Mouse (Mus musculus) midbrain, embryonic 13.5 days (tissue): ENCODE data around the gene Wwox. TPM values are rescaled to one million over a fixed set of nuclear protein-coding genes. Genes with fewer than 3 reads are reported as not detected.

Source experiments
- ATAC-seq: fragments of 200-750 bp; cut with Nextera tagmentation; 2 replicates; pipeline ENCODE4 v1.8.0; 2017; ENCODE audit warnings: mild to moderate bottlenecking, moderate TSS enrichment, moderate library complexity
- H3K27ac ChIP-seq: fragments of 300-500 bp; sonication (generic); 2 replicates; pipeline ENCODE4 v1.5.1; 2015; ENCODE audit warnings: inconsistent platforms, mild to moderate bottlenecking, moderate library complexity
- H3K27me3 ChIP-seq: fragments of 300-500 bp; sonication (generic); 2 replicates; pipeline ENCODE4 v1.6.1; 2015; ENCODE audit warnings: mild to moderate bottlenecking, inconsistent platforms
- H3K36me3 ChIP-seq: fragments of 300-500 bp; sonication (generic); 2 replicates; pipeline ENCODE4 v1.6.1; 2015; ENCODE audit warnings: mild to moderate bottlenecking, inconsistent platforms
- H3K4me1 ChIP-seq: fragments of 300-500 bp; sonication (generic); replicated peaks from 2 replicates; pipeline ENCODE4 v1.6.1; 2015; ENCODE audit warnings: inconsistent platforms
- H3K4me2 ChIP-seq: fragments of 300-500 bp; sonication (generic); replicated peaks from 2 replicates; pipeline ENCODE4 v1.6.1; 2015; ENCODE audit warnings: moderate library complexity, mild to moderate bottlenecking, inconsistent platforms
- H3K4me3 ChIP-seq: fragments of 300-500 bp; sonication (generic); replicated peaks from 2 replicates; pipeline ENCODE4 v1.5.1; 2015; ENCODE audit warnings: mild to moderate bottlenecking, inconsistent platforms
- H3K9ac ChIP-seq: fragments of 300-500 bp; sonication (generic); replicated peaks from 2 replicates; pipeline ENCODE4 v1.6.1; 2015; ENCODE audit warnings: mild to moderate bottlenecking, inconsistent platforms
- H3K9me3 ChIP-seq: fragments of 300-500 bp; sonication (generic); 2 replicates; pipeline ENCODE4 v1.6.1; 2016; ENCODE audit warnings: mild to moderate bottlenecking, inconsistent platforms
- WGBS: fragments of 180-500 bp; shearing (Covaris S2); methylation state at CpG from one replicate; pipeline ENCODE4 v1.1.7; 2015; 5-methylcytosine and 5-hydroxymethylcytosine counted together
- polyA plus RNA-seq: library from polyadenylated mRNA; unstranded; fragments of >200 nt; fragmentation: Nextera tagmentation; extraction: Ambion mirVana; gene quantifications from 2 replicates; pipeline ENCODE4 v1.2.1, GENCODE M21; 2015

Wwox gene
- polyA plus RNA-seq, 1 experiment from 2014 or later, result 12.4 TPM

DNA sequence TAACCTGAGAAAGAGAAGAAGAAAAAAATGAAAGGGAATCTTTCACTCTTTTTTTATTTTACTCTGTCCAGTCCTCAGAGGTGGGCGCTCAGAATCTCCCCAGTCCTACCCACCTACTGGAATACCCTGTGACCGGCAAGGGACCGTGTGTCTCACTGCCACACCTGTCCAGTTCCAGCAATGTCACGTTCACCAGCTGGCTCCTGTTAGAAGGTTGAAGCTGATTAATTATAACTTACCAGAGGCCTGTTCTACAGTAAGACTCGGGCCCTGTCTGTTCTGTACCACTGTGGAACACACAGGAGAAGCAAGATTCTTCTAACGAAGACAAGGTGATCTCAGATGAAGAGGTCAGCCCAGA is 334.9 kb downstream of the Wwox start:
- Histone ChIP-seq H3K27me3 (peaks cover 10% of the 10 kb centered on the region; the same call in 1 of the 2 replicates), H3K4me2 (no peak overlapping the region), H3K36me3 (no peaks in the 10 kb centered on the region), H3K27ac (no peak overlapping the region), H3K4me3 (no peak overlapping the region), H3K4me1 (peaks cover 38% of the 10 kb centered on the region), H3K9ac (no peak overlapping the region), H3K9me3 (no peaks in the 10 kb centered on the region)
- 88% methylated on average over 6 of the region's 6 CpGs for WGBS
- 0 out of 2 replicates have a peak, but pooled peaks have one; percentile 28 for ATAC-seq

DNA sequence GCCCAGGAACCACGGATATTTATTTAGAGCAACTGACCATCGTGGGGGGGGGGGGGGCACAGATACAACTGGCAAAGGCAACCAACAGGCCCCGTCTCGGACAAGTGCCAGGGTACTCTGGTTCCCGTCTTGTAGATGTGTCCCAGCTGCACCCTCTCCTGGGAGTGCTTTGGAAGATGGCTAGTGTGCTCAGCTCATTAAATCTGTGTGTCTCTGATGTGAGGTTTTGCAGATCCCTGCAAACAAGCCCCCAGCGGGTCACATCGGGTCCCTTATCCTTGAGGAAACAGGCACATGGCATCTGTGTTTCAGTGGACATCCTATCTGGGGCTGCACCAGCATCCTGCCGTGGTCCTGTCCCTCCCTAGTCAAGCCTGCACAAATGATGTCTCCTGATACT is 336.1 kb downstream of the Wwox start:
- Histone ChIP-seq H3K36me3 (no peaks in the 10 kb centered on the region), H3K27me3 (peaks cover 10% of the 10 kb centered on the region; the same call in 1 of the 2 replicates), H3K4me2 (no peak overlapping the region), H3K9me3 (no peaks in the 10 kb centered on the region), H3K4me3 (no peak overlapping the region), H3K4me1 (peaks cover 38% of the 10 kb centered on the region), H3K27ac (no peak overlapping the region), H3K9ac (no peak overlapping the region)
- no peak for ATAC-seq
- WGBS, result 76% methylated on average over 8 of the region's 8 CpGs

DNA sequence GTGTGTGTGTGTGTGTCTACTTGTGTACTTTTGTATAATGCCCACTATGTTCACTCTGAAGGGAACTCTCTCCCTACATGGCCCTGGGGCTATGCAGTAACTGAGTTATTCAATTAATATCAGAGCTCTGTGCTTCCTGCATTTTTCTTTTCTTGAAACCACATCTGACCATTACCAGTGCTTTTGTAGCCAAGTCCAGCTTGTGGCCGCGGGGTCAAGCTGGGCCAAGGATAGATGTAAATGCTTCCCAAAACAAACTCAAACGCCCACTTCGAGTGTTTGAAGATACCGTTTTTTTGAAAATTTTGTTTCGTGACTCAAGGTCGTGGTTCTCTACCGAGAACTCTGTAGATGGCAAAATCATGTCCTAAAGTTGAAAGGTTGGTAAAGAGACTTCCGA is 337.2 kb downstream of the Wwox start:
- Histone ChIP-seq H3K4me1 (peaks cover 33% of the 10 kb centered on the region), H3K4me3 (no peak overlapping the region), H3K9me3 (no peaks in the 10 kb centered on the region), H3K36me3 (no peaks in the 10 kb centered on the region), H3K27ac (no peak overlapping the region), H3K9ac (no peak overlapping the region), H3K27me3 (peaks cover 10% of the 10 kb centered on the region; the same call in 1 of the 2 replicates), H3K4me2 (no peak overlapping the region)
- no peak for ATAC-seq
- WGBS, result 94% methylated on average over 9 of the region's 9 CpGs

DNA sequence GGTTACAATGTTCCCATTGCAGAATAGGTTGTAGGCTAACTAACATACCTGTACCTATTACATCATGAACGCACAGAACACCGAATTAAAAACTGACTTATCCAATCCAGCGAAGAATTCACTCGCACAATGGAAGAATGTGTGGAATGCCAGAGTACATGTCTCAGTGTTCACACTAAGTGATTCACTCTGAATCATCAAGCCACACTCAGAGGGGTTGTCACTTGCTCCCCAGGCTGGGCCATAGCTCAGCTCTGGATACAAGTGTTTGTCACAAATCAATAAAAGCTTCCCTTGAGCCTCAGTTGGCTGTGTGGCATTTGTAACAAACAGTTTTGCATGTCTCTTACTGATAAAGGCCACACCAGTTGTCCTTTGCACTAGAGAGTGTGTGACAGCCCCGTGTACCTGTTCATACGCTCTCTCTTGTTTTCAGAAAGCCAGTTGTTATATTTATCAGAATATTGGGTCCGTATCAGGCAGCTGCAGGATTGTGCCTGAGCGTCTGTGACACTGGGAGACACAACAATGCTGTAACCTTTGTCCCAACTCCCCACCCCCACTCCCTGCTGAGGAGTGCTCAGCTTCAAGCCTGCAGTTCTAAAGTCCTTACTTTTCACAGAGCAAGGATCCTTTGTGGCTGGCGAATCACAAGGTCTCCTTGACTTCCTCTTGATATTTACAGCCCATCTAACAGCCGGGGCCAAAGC is 338.0 kb downstream of the Wwox start:
- Histone ChIP-seq H3K4me2 (no peak overlapping the region), H3K36me3 (no peaks in the 10 kb centered on the region), H3K4me1 (peaks cover 33% of the 10 kb centered on the region), H3K9ac (no peak overlapping the region), H3K9me3 (no peaks in the 10 kb centered on the region), H3K27me3 (peaks cover 10% of the 10 kb centered on the region; the same call in 1 of the 2 replicates), H3K4me3 (no peak overlapping the region), H3K27ac (no peak overlapping the region)
- 50% methylated on average over 10 of the region's 10 CpGs for WGBS
- no peak for ATAC-seq

DNA sequence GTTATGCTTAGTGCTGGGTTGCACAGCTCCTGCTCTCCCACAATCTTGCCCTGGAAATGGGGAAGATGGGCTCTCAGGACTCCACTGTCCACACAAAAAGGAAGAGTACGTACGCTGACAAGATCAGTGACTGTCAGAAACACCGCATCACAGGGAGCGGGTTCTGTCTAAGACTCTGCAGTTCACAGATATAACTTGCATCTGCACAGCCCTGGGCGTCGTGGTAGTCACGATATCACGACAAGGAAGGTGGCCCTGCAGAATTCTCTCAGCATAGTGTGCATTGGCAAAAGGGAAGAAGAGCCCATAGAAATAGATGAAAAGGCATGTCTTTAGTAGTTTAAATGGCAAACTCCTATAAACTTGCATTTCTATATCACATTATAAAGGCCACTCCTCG is 339.5 kb downstream of the Wwox start:
- no peak overlapping the region for H3K4me2 ChIP-seq
- WGBS, result 84% methylated on average over 9 of the region's 9 CpGs
- H3K4me1 ChIP-seq, result peaks cover 25% of the 10 kb centered on the region
- no peak overlapping the region for H3K27ac ChIP-seq
- H3K36me3 ChIP-seq, result no peaks in the 10 kb centered on the region
- ATAC-seq, result no peak
- no peak overlapping the region for H3K4me3 ChIP-seq
- H3K9ac ChIP-seq, result no peak overlapping the region
- peaks cover 10% of the 10 kb centered on the region; the same call in 1 of the 2 replicates for H3K27me3 ChIP-seq
- H3K9me3 ChIP-seq, result no peaks in the 10 kb centered on the region

DNA sequence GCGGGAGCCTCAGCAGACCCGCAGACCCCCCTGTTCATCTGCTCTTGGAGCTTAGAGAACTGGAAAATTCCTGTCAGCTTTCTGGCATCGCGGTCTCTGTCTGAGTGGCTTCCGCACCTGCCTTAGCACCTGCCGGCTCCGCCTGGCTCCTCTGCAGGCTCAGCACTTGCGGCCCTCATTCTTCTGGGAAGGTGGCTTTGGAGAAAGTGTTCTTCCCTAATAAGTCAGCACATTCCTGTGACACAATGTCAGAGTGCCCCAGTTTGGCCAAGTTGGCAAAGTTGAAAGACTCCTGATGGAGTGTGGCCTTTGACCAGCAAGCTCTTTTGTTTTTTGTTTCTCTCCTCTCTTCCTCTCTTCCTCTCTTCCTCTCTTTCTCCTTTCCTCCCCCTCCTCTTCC is 343.9 kb downstream of the Wwox start:
- ATAC-seq, result no peak
- Histone ChIP-seq H3K9me3 (no peaks in the 10 kb centered on the region), H3K27ac (no peak overlapping the region), H3K36me3 (no peaks in the 10 kb centered on the region), H3K27me3 (0 out of 2 replicates have a peak, but pooled peaks cover under 1% of the 10 kb centered on the region), H3K4me3 (no peak overlapping the region), H3K9ac (no peak overlapping the region), H3K4me2 (no peak overlapping the region), H3K4me1 (0 out of 2 replicates have a peak, but pooled peaks cover 4% of the 10 kb centered on the region)
- 83% methylated on average over 8 of the region's 8 CpGs for WGBS

DNA sequence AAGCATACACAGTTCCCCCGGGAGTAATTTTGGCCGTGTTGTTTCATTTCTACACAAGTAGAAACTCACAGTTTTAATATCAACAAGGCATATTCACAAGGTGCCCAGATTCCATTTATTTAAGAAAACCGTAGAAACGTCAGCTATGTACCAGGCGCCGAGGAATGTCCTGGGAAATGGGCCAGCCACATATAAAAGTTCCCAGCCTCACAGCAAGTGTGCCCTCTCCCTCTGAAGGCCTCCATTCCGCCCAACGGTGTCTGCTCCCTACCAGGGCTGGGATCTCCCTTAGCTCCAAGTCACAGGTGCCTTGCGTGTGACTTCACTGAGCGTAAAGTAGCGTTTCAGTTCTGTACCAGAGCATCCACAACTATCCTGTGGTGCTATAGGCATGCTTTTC is 346.4 kb downstream of the Wwox start:
- H3K9ac ChIP-seq, result no peak overlapping the region
- no peaks in the 10 kb centered on the region for H3K9me3 ChIP-seq
- H3K27ac ChIP-seq, result no peak overlapping the region
- ATAC-seq, result no peak
- no peaks in the 10 kb centered on the region for H3K4me1 ChIP-seq
- no peak overlapping the region for H3K4me2 ChIP-seq
- no peaks in the 10 kb centered on the region for H3K27me3 ChIP-seq
- WGBS, result 92% methylated on average over 11 of the region's 11 CpGs
- H3K4me3 ChIP-seq, result no peak overlapping the region
- H3K36me3 ChIP-seq, result no peaks in the 10 kb centered on the region

DNA sequence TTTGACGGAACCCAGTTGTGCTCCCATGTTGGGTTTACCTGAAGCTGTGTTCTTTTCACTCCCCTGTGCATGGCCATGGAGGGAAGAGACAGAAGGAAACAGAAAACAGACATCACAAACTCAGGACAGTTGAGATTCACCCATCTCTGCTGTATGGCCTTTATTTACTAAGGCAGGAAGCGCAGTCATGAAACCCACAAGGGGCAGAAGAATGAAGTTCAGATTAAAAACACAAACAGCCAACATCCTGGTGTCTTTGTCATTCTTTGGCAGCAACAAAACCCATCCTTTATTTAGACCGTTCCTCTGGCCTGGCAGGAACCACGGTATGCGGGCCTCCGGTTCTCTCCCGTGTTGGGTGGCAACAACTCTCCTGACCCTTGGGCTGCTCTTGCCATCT is 350.2 kb downstream of the Wwox start:
- no peaks in the 10 kb centered on the region for H3K4me1 ChIP-seq
- H3K4me3 ChIP-seq, result no peak overlapping the region
- H3K27ac ChIP-seq, result no peak overlapping the region
- H3K36me3 ChIP-seq, result no peaks in the 10 kb centered on the region
- no peaks in the 10 kb centered on the region for H3K27me3 ChIP-seq
- H3K9ac ChIP-seq, result no peak overlapping the region
- ATAC-seq, result no peak
- no peaks in the 10 kb centered on the region for H3K9me3 ChIP-seq
- H3K4me2 ChIP-seq, result no peak overlapping the region
- WGBS, result 88% methylated on average over 7 of the region's 7 CpGs

DNA sequence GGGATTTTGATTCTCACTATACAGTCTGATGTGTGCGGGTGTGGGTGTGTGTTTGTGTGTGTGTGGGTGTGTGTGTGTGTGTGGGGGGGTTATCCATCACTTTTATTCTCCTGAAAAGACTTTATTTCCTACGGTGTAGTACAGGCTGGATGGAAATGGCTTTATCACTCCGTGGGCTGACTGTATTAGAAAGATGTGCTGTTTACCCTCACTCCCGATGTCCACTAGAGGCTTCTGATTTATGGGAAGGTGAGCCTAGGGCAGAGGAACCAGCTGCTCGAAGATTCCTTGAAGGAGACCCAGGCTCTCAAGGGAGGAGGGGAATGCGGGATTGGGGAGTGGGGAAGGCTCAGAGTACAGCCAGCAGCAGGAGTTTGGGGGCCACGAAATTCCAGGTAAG is 351.3 kb downstream of the Wwox start:
- Histone ChIP-seq H3K27ac (no peak overlapping the region), H3K4me1 (no peaks in the 10 kb centered on the region), H3K36me3 (no peaks in the 10 kb centered on the region), H3K9me3 (no peaks in the 10 kb centered on the region), H3K9ac (no peak overlapping the region), H3K4me3 (no peak overlapping the region), H3K4me2 (no peak overlapping the region), H3K27me3 (no peaks in the 10 kb centered on the region)
- WGBS, result 86% methylated on average over 7 of the region's 7 CpGs
- ATAC-seq, result no peak

DNA sequence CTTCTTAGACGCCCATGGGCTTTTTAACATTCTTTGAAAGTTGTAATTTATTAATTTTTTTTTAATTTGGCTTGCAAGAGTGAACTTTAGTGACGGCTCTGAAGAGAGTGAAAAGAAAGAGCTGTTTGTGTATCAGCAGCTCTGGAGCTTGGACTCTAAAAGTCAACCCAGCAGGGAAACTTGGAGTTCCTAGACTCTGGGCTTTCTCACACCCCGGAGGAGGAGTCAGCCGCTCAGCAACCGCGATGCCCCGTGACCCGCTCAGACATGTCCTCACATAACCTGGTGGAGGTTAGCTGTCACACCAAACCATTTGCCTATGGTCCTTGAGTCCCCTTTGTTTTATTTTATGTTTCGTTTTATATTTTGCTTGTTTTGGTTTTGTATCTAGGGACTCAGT is 354.2 kb downstream of the Wwox start:
- Histone ChIP-seq H3K4me1 (no peaks in the 10 kb centered on the region), H3K4me2 (no peak overlapping the region), H3K36me3 (no peaks in the 10 kb centered on the region), H3K4me3 (no peak overlapping the region), H3K9me3 (no peaks in the 10 kb centered on the region), H3K27me3 (no peaks in the 10 kb centered on the region), H3K9ac (no peak overlapping the region), H3K27ac (no peak overlapping the region)
- ATAC-seq, result no peak
- WGBS, result 88% methylated on average over 9 of the region's 9 CpGs

DNA sequence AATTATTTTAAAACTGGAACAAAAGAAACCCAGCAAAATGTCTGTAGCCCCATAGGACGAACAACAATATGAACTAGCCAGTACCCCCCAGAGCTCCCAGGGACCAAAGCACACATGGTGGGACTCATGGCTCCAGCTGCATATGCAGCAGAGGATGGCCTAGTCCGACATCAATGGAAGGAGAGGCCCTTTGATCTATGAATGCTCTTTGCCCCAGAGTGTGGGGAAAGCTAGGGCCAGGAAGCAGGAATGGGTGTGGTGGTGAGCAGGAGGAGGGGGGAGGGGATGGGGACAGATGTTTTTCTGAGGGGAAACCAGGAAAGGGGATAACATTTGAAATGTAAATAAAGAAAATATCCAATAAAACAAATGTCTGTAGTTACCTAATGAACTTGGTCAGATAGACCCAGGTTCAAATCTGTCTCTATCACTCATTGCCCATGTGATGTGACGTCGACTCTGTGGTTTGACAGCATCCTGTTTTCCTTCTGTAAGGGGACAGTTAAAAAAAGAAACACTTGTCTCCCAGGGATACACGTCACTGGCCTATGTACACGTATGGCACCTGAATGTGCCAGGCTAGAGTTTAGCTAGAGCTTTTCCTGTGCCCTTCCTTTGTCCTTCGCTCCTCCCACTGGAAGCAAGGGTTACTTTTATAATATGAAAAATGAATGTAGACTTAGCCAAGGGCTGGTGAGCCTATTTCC is 362.1 kb downstream of the Wwox start:
- Histone ChIP-seq H3K4me3 (no peak overlapping the region), H3K9ac (no peak overlapping the region), H3K4me1 (no peaks in the 10 kb centered on the region), H3K9me3 (no peaks in the 10 kb centered on the region), H3K36me3 (no peaks in the 10 kb centered on the region), H3K27me3 (no peaks in the 10 kb centered on the region), H3K27ac (no peak overlapping the region), H3K4me2 (no peak overlapping the region)
- ATAC-seq, result no peak
- 72% methylated on average over 7 of the region's 7 CpGs for WGBS

DNA sequence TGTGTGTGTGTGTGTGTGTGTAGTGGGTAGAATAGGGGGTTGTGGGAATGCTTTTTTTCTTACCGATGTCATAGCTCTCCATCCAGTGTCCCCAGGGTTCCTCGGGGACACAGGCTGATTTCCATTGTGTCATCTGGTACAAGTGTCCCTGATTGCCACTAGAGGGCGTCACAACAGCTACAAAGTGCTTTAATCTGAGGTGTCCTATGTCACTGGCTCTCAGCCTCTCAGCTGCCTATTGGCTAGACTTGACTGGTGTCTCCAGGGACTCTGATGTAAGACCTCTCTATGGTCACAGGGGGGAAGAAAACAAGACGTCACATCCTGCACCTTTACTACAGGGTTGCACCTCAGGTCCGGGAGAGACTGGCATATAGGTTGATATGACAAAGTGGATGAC is 363.7 kb downstream of the Wwox start:
- H3K4me1 ChIP-seq, result 0 out of 2 replicates have a peak, but pooled peaks cover 6% of the 10 kb centered on the region
- no peak overlapping the region for H3K4me3 ChIP-seq
- no peaks in the 10 kb centered on the region for H3K9me3 ChIP-seq
- H3K36me3 ChIP-seq, result no peaks in the 10 kb centered on the region
- WGBS, result 51% methylated on average over 5 of the region's 5 CpGs
- H3K27ac ChIP-seq, result no peak overlapping the region
- ATAC-seq, result no peak
- H3K27me3 ChIP-seq, result no peaks in the 10 kb centered on the region
- no peak overlapping the region for H3K4me2 ChIP-seq
- H3K9ac ChIP-seq, result no peak overlapping the region
